Mouse (Mus musculus): ENCODE measurements around the gene Sc5d. TPM values are rescaled to one million over a fixed set of nuclear protein-coding genes. Genes with fewer than 3 reads are reported as not detected.

The Sc5d gene
- polyA plus RNA-seq, 1 experiment from 2014 or later = 83.8 TPM

- Histone ChIP-seq H3K4me1 (replicated peaks) (peaks cover 8% of the 10 kb centered on the region; the same call in 1 of the 2 replicates), H3K9ac (no peak overlapping the region), H3K4me3 (replicated peaks) (no peak overlapping the region), H3K27me3 (no peaks in the 10 kb centered on the region), H3K4me2 (no peak overlapping the region), H3K36me3 (replicated peaks) (no peaks in the 10 kb centered on the region), H3K9me3 (replicated peaks) (no peaks in the 10 kb centered on the region), H3K27ac (replicated peaks) (no peak overlapping the region)
- 50% methylated on average over 11 of the region's 11 CpGs for WGBS (ENCODE audit: insufficient replicate concordance)
- no peak for ATAC-seq (ENCODE audit: insufficient read depth)
Measured at GRCm38 (mm10) chr9:42275761-42276145, 11.7 kb upstream of the Sc5d start.

- Histone ChIP-seq H3K4me1 (replicated peaks) (peaks cover 8% of the 10 kb centered on the region; the same call in 1 of the 2 replicates), H3K27me3 (no peaks in the 10 kb centered on the region), H3K4me2 (no peak overlapping the region), H3K4me3 (replicated peaks) (no peak overlapping the region), H3K9ac (no peak overlapping the region), H3K9me3 (replicated peaks) (no peaks in the 10 kb centered on the region), H3K36me3 (replicated peaks) (no peaks in the 10 kb centered on the region), H3K27ac (replicated peaks) (no peak overlapping the region)
- 43% methylated on average over 13 of the region's 13 CpGs for WGBS (ENCODE audit: insufficient replicate concordance)
- ATAC-seq (ENCODE audit: insufficient read depth) = peak; percentile 69
Measured at GRCm38 (mm10) chr9:42275027-42275760, 11.1 kb upstream of the Sc5d start.

GRCm38 (mm10) chr9:42273682-42274296, 9.7 kb upstream of the Sc5d start:
- Histone ChIP-seq H3K4me3 (replicated peaks) (no peak overlapping the region), H3K36me3 (replicated peaks) (no peaks in the 10 kb centered on the region), H3K9ac (no peak overlapping the region), H3K4me1 (replicated peaks) (peaks cover 8% of the 10 kb centered on the region; the same call in 1 of the 2 replicates), H3K9me3 (replicated peaks) (no peaks in the 10 kb centered on the region), H3K27me3 (no peaks in the 10 kb centered on the region), H3K27ac (replicated peaks) (no peak overlapping the region), H3K4me2 (no peak overlapping the region)
- ATAC-seq (ENCODE audit: insufficient read depth) = no peak
- 58% methylated on average over 6 of the region's 6 CpGs for WGBS (ENCODE audit: insufficient replicate concordance)

GRCm38 (mm10) chr9:42273174-42273573, 9.1 kb upstream of the Sc5d start:
- WGBS (ENCODE audit: insufficient replicate concordance) = 54% methylated on average over 3 of the region's 3 CpGs
- Histone ChIP-seq H3K27me3 (no peaks in the 10 kb centered on the region), H3K4me2 (no peak overlapping the region), H3K4me1 (replicated peaks) (peaks cover 8% of the 10 kb centered on the region; the same call in 1 of the 2 replicates), H3K9ac (no peak overlapping the region), H3K9me3 (replicated peaks) (no peaks in the 10 kb centered on the region), H3K4me3 (replicated peaks) (no peak overlapping the region), H3K27ac (replicated peaks) (no peak overlapping the region), H3K36me3 (replicated peaks) (no peaks in the 10 kb centered on the region)
- no peak for ATAC-seq (ENCODE audit: insufficient read depth)

GRCm38 (mm10) chr9:42272690-42273089, 8.6 kb upstream of the Sc5d start:
- H3K4me3 ChIP-seq (replicated peaks) = no peak overlapping the region
- no peak overlapping the region for H3K9ac ChIP-seq
- no peak overlapping the region for H3K27ac ChIP-seq (replicated peaks)
- no peak overlapping the region for H3K4me2 ChIP-seq
- ATAC-seq (ENCODE audit: insufficient read depth) = no peak
- H3K36me3 ChIP-seq (replicated peaks) = no peaks in the 10 kb centered on the region
- peaks cover 8% of the 10 kb centered on the region; the same call in 1 of the 2 replicates for H3K4me1 ChIP-seq (replicated peaks)
- H3K27me3 ChIP-seq = no peaks in the 10 kb centered on the region
- no peaks in the 10 kb centered on the region for H3K9me3 ChIP-seq (replicated peaks)
- 35% methylated on average over 4 of the region's 4 CpGs for WGBS (ENCODE audit: insufficient replicate concordance)

- Histone ChIP-seq H3K27ac (replicated peaks) (no peak overlapping the region), H3K27me3 (no peaks in the 10 kb centered on the region)
- 48% methylated on average over 5 of the region's 5 CpGs for WGBS (ENCODE audit: insufficient replicate concordance)
Measured at GRCm38 (mm10) chr9:42271456-42271855, 7.4 kb upstream of the Sc5d start.

GRCm38 (mm10) chr9:42270617-42271016, 6.6 kb upstream of the Sc5d start:
- H3K27ac ChIP-seq (replicated peaks) = no peak overlapping the region
- WGBS (ENCODE audit: insufficient replicate concordance) = 83% methylated on average over 3 of the region's 3 CpGs

More at GRCm38 (mm10) chr9:42271456-42271855, 7.4 kb upstream of the Sc5d start:
- no peak overlapping the region for H3K9ac ChIP-seq
- H3K36me3 ChIP-seq (replicated peaks) = no peaks in the 10 kb centered on the region
- peaks cover 8% of the 10 kb centered on the region; the same call in 1 of the 2 replicates for H3K4me1 ChIP-seq (replicated peaks)
- H3K9me3 ChIP-seq (replicated peaks) = no peaks in the 10 kb centered on the region
- H3K4me2 ChIP-seq = no peak overlapping the region
- no peak for ATAC-seq (ENCODE audit: insufficient read depth)
- H3K4me3 ChIP-seq (replicated peaks) = no peak overlapping the region

GRCm38 (mm10) chr9:42270081-42270480, 6.0 kb upstream of the Sc5d start:
- H3K4me2 ChIP-seq = no peak overlapping the region
- no peaks in the 10 kb centered on the region for H3K9me3 ChIP-seq (replicated peaks)
- no peaks in the 10 kb centered on the region for H3K36me3 ChIP-seq (replicated peaks)
- no peak for ATAC-seq (ENCODE audit: insufficient read depth)
- H3K4me1 ChIP-seq (replicated peaks) = peaks cover 13% of the 10 kb centered on the region
- H3K9ac ChIP-seq = no peak overlapping the region
- no peaks in the 10 kb centered on the region for H3K27me3 ChIP-seq
- WGBS (ENCODE audit: insufficient replicate concordance) = 66% methylated on average over 5 of the region's 5 CpGs
- H3K4me3 ChIP-seq (replicated peaks) = no peak overlapping the region
- no peak overlapping the region for H3K27ac ChIP-seq (replicated peaks)

More at GRCm38 (mm10) chr9:42270617-42271016, 6.6 kb upstream of the Sc5d start:
- no peaks in the 10 kb centered on the region for H3K36me3 ChIP-seq (replicated peaks)
- no peaks in the 10 kb centered on the region for H3K9me3 ChIP-seq (replicated peaks)
- H3K4me2 ChIP-seq = no peak overlapping the region
- H3K9ac ChIP-seq = no peak overlapping the region
- peaks cover 8% of the 10 kb centered on the region; the same call in 1 of the 2 replicates for H3K4me1 ChIP-seq (replicated peaks)
- no peak for ATAC-seq (ENCODE audit: insufficient read depth)
- no peaks in the 10 kb centered on the region for H3K27me3 ChIP-seq
- H3K4me3 ChIP-seq (replicated peaks) = no peak overlapping the region

GRCm38 (mm10) chr9:42268371-42268770, 4.3 kb upstream of the Sc5d start:
- Histone ChIP-seq H3K27me3 (no peaks in the 10 kb centered on the region), H3K36me3 (replicated peaks) (no peaks in the 10 kb centered on the region), H3K9me3 (replicated peaks) (no peaks in the 10 kb centered on the region), H3K4me3 (replicated peaks) (no peak overlapping the region), H3K9ac (no peak overlapping the region), H3K4me2 (no peak overlapping the region), H3K4me1 (replicated peaks) (peaks cover 28% of the 10 kb centered on the region), H3K27ac (replicated peaks) (no peak overlapping the region)
- ATAC-seq (ENCODE audit: insufficient read depth) = no peak
- WGBS (ENCODE audit: insufficient replicate concordance) = 61% methylated on average over 5 of the region's 5 CpGs

- ATAC-seq (ENCODE audit: insufficient read depth) = no peak
- Histone ChIP-seq H3K4me2 (no peak overlapping the region), H3K9me3 (replicated peaks) (no peaks in the 10 kb centered on the region), H3K27ac (replicated peaks) (no peak overlapping the region), H3K27me3 (no peaks in the 10 kb centered on the region), H3K4me3 (replicated peaks) (no peak overlapping the region), H3K36me3 (replicated peaks) (0 out of 2 replicates have a peak, but pooled peaks cover 5% of the 10 kb centered on the region), H3K4me1 (replicated peaks) (peaks cover 34% of the 10 kb centered on the region), H3K9ac (no peak overlapping the region)
- 83% methylated on average over 4 of the region's 4 CpGs for WGBS (ENCODE audit: insufficient replicate concordance)
Measured at GRCm38 (mm10) chr9:42265309-42265708, 1.3 kb upstream of the Sc5d start.

- peaks cover 10% of the 10 kb centered on the region; the same call in 1 of the 2 replicates for H3K36me3 ChIP-seq (replicated peaks)
- WGBS (ENCODE audit: insufficient replicate concordance) = under 1% methylated on average over 18 of the region's 18 CpGs
- H3K4me2 ChIP-seq = peak overlapping the region; percentile 85
- H3K27me3 ChIP-seq = no peaks in the 10 kb centered on the region
- peak overlapping the region; percentile 67 for H3K9ac ChIP-seq
- H3K4me3 ChIP-seq (replicated peaks) = peak overlapping the region; percentile 68
- no peaks in the 10 kb centered on the region for H3K9me3 ChIP-seq (replicated peaks)
- H3K27ac ChIP-seq (replicated peaks) = peak overlapping the region; percentile 66
- peak; percentile 23 for ATAC-seq (ENCODE audit: insufficient read depth)
- H3K4me1 ChIP-seq (replicated peaks) = peaks cover 34% of the 10 kb centered on the region
Measured at GRCm38 (mm10) chr9:42263709-42264111, 346 bp downstream of the Sc5d start.
